ENCODE assay signal across 9 mouse cellular contexts in the genomic region with DNA sequence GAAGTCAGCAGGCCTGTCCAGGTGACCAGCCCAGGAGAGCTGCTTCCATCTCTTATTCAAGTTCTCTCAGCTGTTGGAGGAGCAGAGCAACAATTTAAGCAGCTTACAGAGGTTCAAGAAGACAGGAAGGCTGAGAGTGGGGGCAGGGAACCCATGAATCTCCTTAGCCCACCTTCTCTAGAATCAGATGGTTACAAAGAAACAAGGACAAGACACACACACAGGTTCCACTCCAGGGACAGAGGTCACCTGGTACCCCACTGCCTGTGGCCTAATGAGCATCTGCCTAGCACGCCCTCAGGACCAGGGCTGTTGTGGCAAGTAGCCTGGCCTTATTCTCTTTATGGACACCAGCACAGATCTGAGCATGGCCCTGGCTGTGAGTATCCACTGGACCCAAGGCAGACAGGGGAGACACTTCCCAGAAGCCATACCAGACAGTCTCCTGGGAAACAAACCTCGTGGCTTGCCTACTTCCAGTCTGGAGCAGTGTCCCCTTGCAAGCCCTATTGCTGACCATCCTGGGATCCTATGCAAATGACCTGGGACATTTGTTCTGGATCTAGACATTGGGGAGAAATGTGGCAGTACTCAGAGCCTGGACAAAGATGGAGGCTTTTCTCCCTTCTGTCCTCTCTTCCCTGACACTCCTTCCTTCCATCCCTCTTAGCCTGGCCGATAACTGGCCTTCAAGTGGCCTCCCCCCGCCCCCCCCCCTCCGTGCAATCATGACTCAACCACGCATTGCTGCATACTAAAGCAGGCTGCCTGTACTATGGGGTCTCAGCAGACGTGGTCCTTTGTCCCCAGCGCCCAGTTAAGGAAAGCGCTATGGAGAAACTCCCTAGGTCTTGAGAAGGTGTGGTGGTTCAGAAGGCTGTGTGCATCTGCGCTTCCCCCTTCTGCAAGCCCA. TPM values are rescaled to one million over a fixed set of nuclear protein-coding genes. Genes with fewer than 3 reads are reported as not detected.
A peak's percentile ranks its signal among the peaks of the same experiment; 100 is the strongest.
DNase-seq lines count a peak whose midpoint lies in the region; ATAC-seq lines count a peak whose summit lies in the region.
"Had no signal": no experiment of that assay in that cellular context is flagged by ENCODE, and none has a peak within 500 bp of the region (broad histone marks: within the 10 kb centered on the region; RNA-seq: fewer than 3 reads in every experiment).

No protein-coding gene starts in this region.

- DNase-seq in heart, postnatal 10 days: no peak
- DNase-seq in embryonic facial prominence, embryonic 11.5 days (ENCODE audit: low spot score): peak; percentile 52
- no peak for DNase-seq in intestine, embryonic 14.5 days (ENCODE audit: low spot score)
- no peak for DNase-seq in layer of hippocampus, postnatal 36 days
- no peak for DNase-seq in spleen, adult 18-20 months
- DNase-seq in gastrocnemius, postnatal 36 days: no peak

- H3K9me3 ChIP-seq in heart, embryonic 15.5 days (replicated peaks): no peaks in the 10 kb centered on the region
- no peaks in the 10 kb centered on the region for H3K9me3 ChIP-seq in embryonic facial prominence, embryonic 11.5 days (replicated peaks; ENCODE audit: control insufficient read depth, low read length)
- no peaks in the 10 kb centered on the region for H3K9me3 ChIP-seq in intestine, embryonic 14.5 days (ENCODE audit: control insufficient read depth, low read length)
- no peaks in the 10 kb centered on the region for H3K9me3 ChIP-seq in neural tube, embryonic 13.5 days

- peaks cover 59% of the 10 kb centered on the region for H3K4me1 ChIP-seq in heart, embryonic 15.5 days (replicated peaks)
- peaks cover 6% of the 10 kb centered on the region; the same call in 1 of the 2 replicates for H3K4me1 ChIP-seq in embryonic facial prominence, embryonic 11.5 days (ENCODE audit: control insufficient read depth, insufficient read depth, low read length)
- H3K4me1 ChIP-seq in intestine, embryonic 14.5 days (replicated peaks; ENCODE audit: control insufficient read depth, insufficient read depth, low read length): 0 out of 2 replicates have a peak, but pooled peaks cover 7% of the 10 kb centered on the region
- peaks cover 55% of the 10 kb centered on the region for H3K4me1 ChIP-seq in neural tube, embryonic 13.5 days (replicated peaks)

- intact Hi-C loops in heart, postnatal 10 days (cut with DNase I): loop anchor here (2.0 kb wide), 2 partner anchors 19 to 55 kb away; no protein-coding TSS in a partner anchor
- intact Hi-C loops in gastrocnemius, postnatal 36 days (cut with DNase I): no loop called here

- H3K4me2 ChIP-seq in heart, embryonic 15.5 days: peak overlapping the region; percentile 99
- peak overlapping the region; percentile 81 for H3K4me2 ChIP-seq in embryonic facial prominence, embryonic 11.5 days (ENCODE audit: low read depth, low read length)
- peak overlapping the region; percentile 86 for H3K4me2 ChIP-seq in intestine, embryonic 14.5 days (ENCODE audit: low read length)
- H3K4me2 ChIP-seq in neural tube, embryonic 13.5 days: peak overlapping the region; percentile 75

- 12% methylated on average over 10 of the region's 10 CpGs for WGBS in heart, embryonic 15.5 days
- WGBS in embryonic facial prominence, embryonic 11.5 days: 8% methylated on average over 10 of the region's 10 CpGs
- WGBS in intestine, embryonic 14.5 days: 11% methylated on average over 10 of the region's 10 CpGs
- WGBS in neural tube, embryonic 13.5 days: 6% methylated on average over 9 of the region's 10 CpGs

- peak overlapping the region; percentile 80 for H3K27ac ChIP-seq in heart, embryonic 15.5 days
- H3K27ac ChIP-seq in embryonic facial prominence, embryonic 11.5 days (replicated peaks; ENCODE audit: low read depth, low read length): peak overlapping the region; percentile 93
- peak overlapping the region; percentile 85 for H3K27ac ChIP-seq in intestine, embryonic 14.5 days (ENCODE audit: low read depth)
- peak overlapping the region; percentile 100 for H3K27ac ChIP-seq in neural tube, embryonic 13.5 days (replicated peaks)

- peak overlapping the region; percentile 75 for H3K4me3 ChIP-seq in heart, embryonic 15.5 days
- H3K4me3 ChIP-seq in embryonic facial prominence, embryonic 11.5 days (ENCODE audit: low read depth, low read length): peak overlapping the region; percentile 56
- peak overlapping the region; percentile 49 for H3K4me3 ChIP-seq in intestine, embryonic 14.5 days (ENCODE audit: low read depth, low read length)
- H3K4me3 ChIP-seq in neural tube, embryonic 13.5 days: peak overlapping the region; percentile 49

- peak; percentile 30 for ATAC-seq in heart, embryonic 15.5 days (replicated peaks; ENCODE audit: insufficient number of reproducible peaks, insufficient read depth, low FRiP score, low read depth)
- ATAC-seq in embryonic facial prominence, embryonic 11.5 days (replicated peaks; ENCODE audit: insufficient number of reproducible peaks, low FRiP score, low TSS enrichment, low read depth): peak; percentile 40
- ATAC-seq in intestine, embryonic 14.5 days (replicated peaks; ENCODE audit: low FRiP score, low TSS enrichment, low read depth): peak; percentile 54
- peak; percentile 55 for ATAC-seq in neural tube, embryonic 13.5 days (ENCODE audit: low read depth)

- H3K9ac ChIP-seq in heart, embryonic 15.5 days: peak overlapping the region; percentile 89
- peak overlapping the region; percentile 98 for H3K9ac ChIP-seq in embryonic facial prominence, embryonic 11.5 days (replicated peaks; ENCODE audit: low read length)
- H3K9ac ChIP-seq in intestine, embryonic 14.5 days (ENCODE audit: low read length): peak overlapping the region; percentile 72
- peak overlapping the region; percentile 92 for H3K9ac ChIP-seq in neural tube, embryonic 13.5 days

- no peaks in the 10 kb centered on the region for H3K36me3 ChIP-seq in heart, embryonic 15.5 days
- no peaks in the 10 kb centered on the region for H3K36me3 ChIP-seq in embryonic facial prominence, embryonic 11.5 days (replicated peaks; ENCODE audit: control insufficient read depth, insufficient read depth, low read depth, low read length)
- no peaks in the 10 kb centered on the region for H3K36me3 ChIP-seq in intestine, embryonic 14.5 days (ENCODE audit: control insufficient read depth, insufficient read depth, low read length)
- peaks cover 29% of the 10 kb centered on the region for H3K36me3 ChIP-seq in neural tube, embryonic 13.5 days

- H3K27me3 ChIP-seq in heart, embryonic 15.5 days: peaks cover 12% of the 10 kb centered on the region; the same call in 1 of the 2 replicates
- no peaks in the 10 kb centered on the region for H3K27me3 ChIP-seq in embryonic facial prominence, embryonic 11.5 days (ENCODE audit: control insufficient read depth, insufficient read depth, low read length)
- no peaks in the 10 kb centered on the region for H3K27me3 ChIP-seq in intestine, embryonic 14.5 days (replicated peaks; ENCODE audit: control insufficient read depth, insufficient read depth, low read length)
- H3K27me3 ChIP-seq in neural tube, embryonic 13.5 days: no peaks in the 10 kb centered on the region

RNA-seq across cellular contexts. Expression of gene Gm13090, which starts 38.5 kb away (rescaled TPM):
- not detected in 2 replicates for polyA plus RNA-seq in heart, embryonic 15.5 days (2015; fragmentation: Nextera tagmentation; extraction: Ambion mirVana)
- not detected for total RNA-seq in heart, postnatal 10 days (2021)
- polyA plus RNA-seq in embryonic facial prominence, embryonic 11.5 days (2014; fragmentation: Nextera tagmentation; extraction: Ambion mirVana): not detected in 2 replicates
- polyA plus RNA-seq in intestine, embryonic 14.5 days (2014; fragmentation: Nextera tagmentation; extraction: Ambion mirVana): not detected in 2 replicates
- polyA plus RNA-seq in neural tube, embryonic 13.5 days (2015; fragmentation: Nextera tagmentation; extraction: Ambion mirVana): 0.36 TPM in 1 of 2 replicates, not detected in the other
- not detected for total RNA-seq in layer of hippocampus, postnatal 36 days (2021)
- not detected for total RNA-seq in gastrocnemius, postnatal 36 days (2021)
- total RNA-seq: neutrophil, adult 5-6 weeks had no signal
